Mouse (Mus musculus): ENCODE measurements at regions not wholly inside any gene's neighbourhood (a gene's known extent, or its start where the extent isn't known, plus 50 kb on each side); places are given as distances from the start of the nearest gene placed in this dataset.

DNA sequence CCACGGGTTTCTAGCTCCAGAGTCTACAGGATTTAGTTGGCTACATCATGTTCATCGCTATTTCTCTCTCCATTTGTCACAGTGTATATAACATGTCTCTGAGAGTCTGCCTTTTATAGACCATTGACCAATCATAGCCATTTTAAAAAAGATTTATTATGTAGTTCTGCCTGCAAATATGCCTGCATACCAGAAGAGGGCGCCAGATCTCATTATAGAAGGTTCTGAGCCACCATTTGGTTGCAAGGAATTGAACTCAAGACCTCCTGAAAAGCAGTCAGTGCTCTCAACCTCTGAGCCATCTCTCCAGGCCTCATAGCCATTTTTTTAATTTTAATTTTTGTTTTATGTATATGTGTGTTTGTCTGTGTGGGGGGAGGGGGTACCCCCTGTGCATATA, 151.7 kb upstream of the Usp9x start:
- Histone ChIP-seq H3K4me3 (replicated peaks in 1 of 3; ENCODE audit: low read depth in 2 of 3, low read length in 2 of 3, poor library complexity in 1 of 3) (no peak overlapping the region), H3K79me2 (replicated peaks; ENCODE audit: control insufficient read depth, extremely low read depth, insufficient read depth, poor library complexity, severe bottlenecking) (no peaks in the 10 kb centered on the region), H3K27me3 (replicated peaks) (no peaks in the 10 kb centered on the region), H3K9ac (ENCODE audit: insufficient read depth, low read depth) (no peak overlapping the region), H3K9me3 (replicated peaks; ENCODE audit: low read length) (no peaks in the 10 kb centered on the region), H3K4me2 (ENCODE audit: insufficient read depth, low read depth, poor library complexity, severe bottlenecking) (no peak overlapping the region), H3K36me3 (replicated peaks in 1 of 2; ENCODE audit: control insufficient read depth in 1 of 2, insufficient read depth in 1 of 2, low read length in 1 of 2) (no peaks in the 10 kb centered on the region), H3K4me1 (ENCODE audit: control insufficient read depth in 1 of 2, insufficient read depth in 2 of 2) (no peaks in the 10 kb centered on the region), H3K27ac (ENCODE audit: insufficient read depth, low read depth) (no peak overlapping the region)
- dilution Hi-C loops (cut with MboI; ENCODE audit: extremely low pct_ligation_motif_present, extremely low pct_unique_long_range_greater_than_20kb, low sequenced_read_pairs), result no loop called here
- in situ Hi-C loops (cut with MboI; ENCODE audit: low pct_ligation_motif_present, low pct_unique_long_range_greater_than_20kb, low sequenced_read_pairs), result no loop called here
- DNase-seq (ENCODE audit: extremely low read depth), result peak; percentile 23
- TF ChIP-seq TBP (conservative IDR thresholded peaks at IDR 0.05; ENCODE audit: low read depth, low read length) (no peak), USF1 (IDR thresholded peaks at IDR 0.05; ENCODE audit: low read depth, low read length) (no peak), ZNF384 (IDR thresholded peaks at IDR 0.05; ENCODE audit: low read depth, low read length) (no peak), KAT2A (IDR thresholded peaks at IDR 0.05; ENCODE audit: insufficient replicate concordance, low read length) (no peak), MAFK (IDR thresholded peaks at IDR 0.05; ENCODE audit: insufficient replicate concordance, low read length) (no peak), PAX5 (IDR thresholded peaks at IDR 0.05; ENCODE audit: low read length) (no peak), RCOR1 (conservative IDR thresholded peaks at IDR 0.05; ENCODE audit: low read depth, low read length) (no peak), ZC3H11A (IDR thresholded peaks at IDR 0.05; ENCODE audit: low read depth, low read length) (no peak), RAD21 (IDR thresholded peaks at IDR 0.05; ENCODE audit: low read depth, low read length) (peak; percentile 51), ELF1 (IDR thresholded peaks at IDR 0.05; ENCODE audit: low read depth, low read length) (no peak), MEF2A (IDR thresholded peaks at IDR 0.05; ENCODE audit: borderline replicate concordance, low read depth, low read length) (no peak), GABPA (IDR thresholded peaks at IDR 0.05; ENCODE audit: insufficient replicate concordance, low read depth, low read length) (no peak), USF2 (conservative IDR thresholded peaks at IDR 0.05; ENCODE audit: low read depth, low read length) (no peak), CTCF (conservative IDR thresholded peaks at IDR 0.05 in 1 of 2, IDR thresholded peaks at IDR 0.05 in 1 of 2; ENCODE audit: low read depth in 2 of 2, low read length in 2 of 2) (peak; percentile 26 to 54; a peak in 3 of 4 replicates), NELFE (IDR thresholded peaks at IDR 0.05; ENCODE audit: low read depth, low read length) (no peak), HCFC1 (IDR thresholded peaks at IDR 0.05; ENCODE audit: low read depth, low read length) (no peak), SMC3 (IDR thresholded peaks at IDR 0.05; ENCODE audit: low read depth, low read length) (peak; percentile 39; the same call in 1 of the 2 replicates), MYC (IDR thresholded peaks at IDR 0.05; ENCODE audit: low read depth, low read length) (no peak), MAX (IDR thresholded peaks at IDR 0.05; ENCODE audit: low read length) (no peak), POLR2A (IDR thresholded peaks at IDR 0.05; ENCODE audit: low read depth, low read length) (no peak), JUND (conservative IDR thresholded peaks at IDR 0.05; ENCODE audit: low read depth, low read length) (no peak), MXI1 (IDR thresholded peaks at IDR 0.05; ENCODE audit: low read depth, low read length) (no peak)

DNA sequence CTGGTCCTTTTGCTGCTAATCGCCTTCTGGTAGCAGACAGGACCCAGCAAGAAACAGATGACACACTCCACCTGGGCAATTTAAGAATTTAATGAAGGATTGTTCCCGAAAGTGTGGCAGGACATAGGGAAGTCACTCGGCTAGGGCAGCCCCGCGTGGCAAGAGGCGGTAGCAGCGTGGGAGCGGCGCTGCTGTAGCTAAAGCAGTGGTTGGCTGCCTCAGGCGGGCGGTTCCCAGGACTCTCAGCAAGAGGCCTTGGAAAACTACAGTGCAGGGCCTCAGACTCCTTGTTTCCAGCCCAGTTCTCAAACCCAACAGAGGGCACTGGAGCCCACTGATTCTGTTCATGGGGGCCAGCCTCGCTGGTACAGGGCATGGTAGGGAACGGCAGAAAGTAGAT, 154.2 kb upstream of the Usp9x start:
- no peak overlapping the region for H3K4me3 ChIP-seq (replicated peaks in 1 of 3; ENCODE audit: low read depth in 2 of 3, low read length in 2 of 3, poor library complexity in 1 of 3)
- H3K4me1 ChIP-seq (ENCODE audit: control insufficient read depth in 1 of 2, insufficient read depth in 2 of 2), result no peaks in the 10 kb centered on the region
- dilution Hi-C loops (cut with MboI; ENCODE audit: extremely low pct_ligation_motif_present, extremely low pct_unique_long_range_greater_than_20kb, low sequenced_read_pairs), result no loop called here
- no peaks in the 10 kb centered on the region for H3K27me3 ChIP-seq (replicated peaks)
- DNase-seq (ENCODE audit: extremely low read depth), result no peak
- in situ Hi-C loops (cut with MboI; ENCODE audit: low pct_ligation_motif_present, low pct_unique_long_range_greater_than_20kb, low sequenced_read_pairs), result no loop called here
- H3K9ac ChIP-seq (ENCODE audit: insufficient read depth, low read depth), result no peak overlapping the region
- TF ChIP-seq ELF1 (IDR thresholded peaks at IDR 0.05; ENCODE audit: low read depth, low read length), result no peak
- no peak for TF ChIP-seq MYC (IDR thresholded peaks at IDR 0.05; ENCODE audit: low read depth, low read length)
- no peak for TF ChIP-seq USF2 (conservative IDR thresholded peaks at IDR 0.05; ENCODE audit: low read depth, low read length)
- H3K4me2 ChIP-seq (ENCODE audit: insufficient read depth, low read depth, poor library complexity, severe bottlenecking), result no peak overlapping the region
- H3K27ac ChIP-seq (ENCODE audit: insufficient read depth, low read depth), result no peak overlapping the region
- no peaks in the 10 kb centered on the region for H3K79me2 ChIP-seq (replicated peaks; ENCODE audit: control insufficient read depth, extremely low read depth, insufficient read depth, poor library complexity, severe bottlenecking)
- no peaks in the 10 kb centered on the region for H3K36me3 ChIP-seq (replicated peaks in 1 of 2; ENCODE audit: control insufficient read depth in 1 of 2, insufficient read depth in 1 of 2, low read length in 1 of 2)
- H3K9me3 ChIP-seq (replicated peaks; ENCODE audit: low read length), result no peaks in the 10 kb centered on the region
